Mouse (Mus musculus): ENCODE data around the gene Coro7. TPM values are rescaled to one million over a fixed set of nuclear protein-coding genes. Genes with fewer than 3 reads are reported as not detected.
A peak's percentile ranks its signal among the peaks of the same experiment; 100 is the strongest.

The Coro7 gene
- polyA plus RNA-seq, 1 experiment from 2014 or later: 22.0 TPM

GRCm38 (mm10) chr16:4607818-4608531 lies 71.6 kb downstream of the Coro7 start:
- ATAC-seq (replicated peaks; ENCODE audit: low FRiP score): peak; percentile 35
- Histone ChIP-seq H3K27ac (peak overlapping the region; percentile 93), H3K4me2 (0 out of 2 replicates have a peak overlapping the region, but pooled peaks have one; percentile 6), H3K36me3 (peaks cover 43% of the 10 kb centered on the region), H3K27me3 (no peaks in the 10 kb centered on the region), H3K4me1 (peaks cover 62% of the 10 kb centered on the region), H3K9me3 (replicated peaks) (no peaks in the 10 kb centered on the region), H3K4me3 (replicated peaks) (no peak overlapping the region), H3K9ac (0 out of 2 replicates have a peak overlapping the region, but pooled peaks have one; percentile 14)
- WGBS: 32% methylated on average over 9 of the region's 9 CpGs

GRCm38 (mm10) chr16:4606431-4607084 lies 73.0 kb downstream of the Coro7 start:
- no peaks in the 10 kb centered on the region for H3K27me3 ChIP-seq
- no peak for ATAC-seq (replicated peaks; ENCODE audit: low FRiP score)
- peak overlapping the region; percentile 93 for H3K27ac ChIP-seq
- H3K4me2 ChIP-seq: 0 out of 2 replicates have a peak overlapping the region, but pooled peaks have one; percentile 39
- H3K9me3 ChIP-seq (replicated peaks): no peaks in the 10 kb centered on the region
- peaks cover 29% of the 10 kb centered on the region for H3K36me3 ChIP-seq
- no peak overlapping the region; the same call in 1 of the 2 replicates for H3K4me3 ChIP-seq (replicated peaks)
- 11% methylated on average over 5 of the region's 5 CpGs for WGBS
- peaks cover 76% of the 10 kb centered on the region for H3K4me1 ChIP-seq
- H3K9ac ChIP-seq: 0 out of 2 replicates have a peak overlapping the region, but pooled peaks have one; percentile 14

DNA sequence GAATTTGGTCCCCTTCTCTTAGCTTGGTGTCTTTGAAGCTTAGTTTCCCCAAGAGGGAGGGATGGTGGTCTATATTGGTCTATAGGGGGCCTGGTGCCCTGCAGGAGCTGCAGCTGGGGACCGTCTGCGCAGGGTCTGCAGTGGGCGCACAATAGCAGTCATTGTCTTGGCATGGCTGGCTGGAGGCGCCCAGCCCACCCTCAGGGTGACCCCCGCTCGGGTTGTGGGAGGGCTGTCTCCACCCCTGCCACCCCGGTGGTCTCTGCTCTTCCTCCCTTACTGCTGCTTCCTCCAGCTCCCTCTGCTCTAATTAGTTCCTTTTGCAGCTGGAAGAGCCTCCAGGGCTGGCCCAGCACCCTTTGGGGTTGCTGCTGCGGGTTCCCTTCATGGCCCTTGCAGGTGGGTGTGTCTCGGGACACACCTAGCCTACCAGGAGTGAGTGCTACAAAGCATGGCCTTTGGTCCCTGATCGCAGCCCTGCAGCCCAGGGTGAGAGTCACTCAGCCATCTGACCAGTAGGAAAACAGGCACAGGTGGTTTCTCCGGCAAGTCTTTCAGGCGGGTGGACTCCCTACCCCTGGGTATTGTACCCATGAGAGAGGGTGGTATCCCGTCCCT lies 74.0 kb downstream of the Coro7 start:
- H3K4me1 ChIP-seq: peaks cover 86% of the 10 kb centered on the region
- peak overlapping the region; percentile 93 for H3K27ac ChIP-seq
- no peak for ATAC-seq (replicated peaks; ENCODE audit: low FRiP score)
- H3K9me3 ChIP-seq (replicated peaks): no peaks in the 10 kb centered on the region
- no peak overlapping the region for H3K9ac ChIP-seq
- no peaks in the 10 kb centered on the region for H3K27me3 ChIP-seq
- WGBS: 50% methylated on average over 13 of the region's 13 CpGs
- peak overlapping the region; percentile 39 for H3K4me2 ChIP-seq
- peaks cover 19% of the 10 kb centered on the region for H3K36me3 ChIP-seq
- H3K4me3 ChIP-seq (replicated peaks): no peak overlapping the region

DNA sequence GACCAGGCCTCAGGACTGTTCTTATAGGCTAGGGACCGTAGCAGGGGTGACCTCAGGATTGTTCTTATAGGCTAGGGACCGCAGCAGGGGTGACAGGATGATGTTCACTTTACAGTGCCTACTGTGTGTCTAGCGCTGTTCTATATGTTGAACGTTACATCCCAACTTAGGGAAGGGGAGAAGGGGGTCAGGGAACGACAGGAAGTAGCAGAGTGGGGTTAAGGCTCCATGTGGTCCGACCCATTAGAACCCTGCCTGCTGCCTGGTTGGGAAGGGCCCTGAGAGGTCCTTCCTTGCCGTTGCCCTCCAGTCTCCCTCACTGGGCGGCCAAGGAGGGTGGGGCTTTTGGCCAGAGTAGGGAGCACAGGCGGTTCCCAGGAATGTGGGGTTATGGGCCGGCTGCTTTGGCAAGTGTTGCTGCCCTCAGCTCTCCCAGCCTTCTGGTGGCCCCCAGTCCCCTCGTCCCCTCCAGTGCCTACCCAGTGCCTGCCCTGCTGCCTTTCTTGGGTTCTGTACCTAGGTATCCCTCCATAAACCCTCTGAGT lies 75.2 kb downstream of the Coro7 start:
- Histone ChIP-seq H3K9ac (peak overlapping the region; percentile 11; the same call in 1 of the 2 replicates), H3K4me2 (peak overlapping the region; percentile 24; the same call in 1 of the 2 replicates), H3K4me1 (peaks cover 96% of the 10 kb centered on the region), H3K36me3 (peaks cover 7% of the 10 kb centered on the region; the same call in 1 of the 2 replicates), H3K27ac (peak overlapping the region; percentile 93), H3K27me3 (no peaks in the 10 kb centered on the region), H3K9me3 (replicated peaks) (no peaks in the 10 kb centered on the region), H3K4me3 (replicated peaks) (no peak overlapping the region)
- 57% methylated on average over 11 of the region's 11 CpGs for WGBS
- ATAC-seq (replicated peaks; ENCODE audit: low FRiP score): no peak

GRCm38 (mm10) chr16:4603453-4603837 lies 76.1 kb downstream of the Coro7 start:
- peak overlapping the region; percentile 93 for H3K27ac ChIP-seq
- H3K36me3 ChIP-seq: no peaks in the 10 kb centered on the region
- H3K4me2 ChIP-seq: peak overlapping the region; percentile 24; the same call in 1 of the 2 replicates
- no peak for ATAC-seq (replicated peaks; ENCODE audit: low FRiP score)
- peak overlapping the region; percentile 11; the same call in 1 of the 2 replicates for H3K9ac ChIP-seq
- H3K4me3 ChIP-seq (replicated peaks): no peak overlapping the region
- H3K9me3 ChIP-seq (replicated peaks): no peaks in the 10 kb centered on the region
- H3K4me1 ChIP-seq: peaks cover 100% of the 10 kb centered on the region
- H3K27me3 ChIP-seq: no peaks in the 10 kb centered on the region
- 31% methylated on average over 1 of the region's 1 CpGs for WGBS

- H3K9me3 ChIP-seq (replicated peaks): no peaks in the 10 kb centered on the region
- no peak overlapping the region for H3K4me3 ChIP-seq (replicated peaks)
- peak overlapping the region; percentile 24 for H3K4me2 ChIP-seq
- H3K27ac ChIP-seq: peak overlapping the region; percentile 93
- H3K4me1 ChIP-seq: peaks cover 100% of the 10 kb centered on the region
- H3K36me3 ChIP-seq: no peaks in the 10 kb centered on the region
- 15% methylated on average over 7 of the region's 7 CpGs for WGBS
- peak overlapping the region; percentile 27; the same call in 1 of the 2 replicates for H3K9ac ChIP-seq
- H3K27me3 ChIP-seq: no peaks in the 10 kb centered on the region
- peak; percentile 64 for ATAC-seq (replicated peaks; ENCODE audit: low FRiP score)
These were observed 76.7 kb downstream of the Coro7 start for GRCm38 (mm10) chr16:4602766-4603452.

DNA sequence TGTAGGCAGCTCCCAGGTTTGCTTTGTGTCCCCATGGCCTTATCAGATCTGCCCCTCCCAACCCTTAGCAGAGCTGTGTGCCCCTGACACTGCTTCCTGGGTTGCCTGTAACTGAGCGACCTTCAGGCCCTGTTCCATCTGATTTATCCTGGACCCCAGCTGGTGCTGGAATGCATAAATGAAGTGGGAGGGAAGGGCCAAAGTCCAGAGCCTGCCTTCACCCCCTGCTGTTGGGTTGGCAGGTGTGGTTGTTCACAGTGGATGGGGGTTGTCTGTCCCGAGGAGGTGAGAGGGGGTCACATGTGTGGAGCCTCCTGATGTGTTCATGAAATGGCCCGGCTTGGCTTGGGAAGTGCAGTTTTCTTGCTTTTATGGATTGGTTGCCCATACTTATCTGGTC lies 77.4 kb downstream of the Coro7 start:
- H3K9ac ChIP-seq: 0 out of 2 replicates have a peak overlapping the region, but pooled peaks have one; percentile 16
- peaks cover 100% of the 10 kb centered on the region for H3K4me1 ChIP-seq
- WGBS: 15% methylated on average over 3 of the region's 3 CpGs
- no peaks in the 10 kb centered on the region for H3K36me3 ChIP-seq
- peak; percentile 45 for ATAC-seq (replicated peaks; ENCODE audit: low FRiP score)
- H3K4me2 ChIP-seq: peak overlapping the region; percentile 24
- peak overlapping the region; percentile 93 for H3K27ac ChIP-seq
- no peak overlapping the region for H3K4me3 ChIP-seq (replicated peaks)
- no peaks in the 10 kb centered on the region for H3K9me3 ChIP-seq (replicated peaks)
- no peaks in the 10 kb centered on the region for H3K27me3 ChIP-seq

DNA sequence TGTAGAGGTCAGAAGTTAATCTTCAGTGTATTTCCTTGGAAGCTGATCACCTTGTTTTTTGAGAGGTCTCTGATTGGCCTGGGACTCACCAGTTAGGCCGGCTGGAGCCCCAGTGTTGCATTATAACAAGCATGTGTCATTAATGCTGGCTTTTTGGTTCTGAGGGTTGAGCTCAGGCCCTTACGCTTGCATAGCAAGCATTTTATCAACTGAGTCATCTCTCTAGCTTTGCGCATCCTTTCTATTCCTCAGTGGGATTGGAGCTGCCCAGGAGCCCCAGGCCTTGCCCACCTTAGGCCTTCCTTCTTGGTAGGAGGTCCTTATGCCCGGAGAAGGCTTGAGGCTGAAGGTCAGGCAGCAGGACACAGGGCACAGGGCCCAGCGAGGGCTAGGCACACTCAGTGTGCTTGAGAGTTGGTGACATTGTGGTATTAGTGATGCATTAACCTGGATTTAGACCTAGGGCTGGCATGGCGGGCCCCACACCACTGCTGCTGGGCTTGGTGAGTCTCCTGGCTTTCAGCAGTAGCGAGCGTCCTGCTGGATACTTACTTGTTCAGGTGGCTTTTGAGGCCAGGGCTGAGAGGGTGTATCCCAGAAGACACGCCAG lies 78.8 kb downstream of the Coro7 start:
- peak overlapping the region; percentile 8; the same call in 1 of the 2 replicates for H3K9ac ChIP-seq
- H3K27me3 ChIP-seq: no peaks in the 10 kb centered on the region
- H3K4me1 ChIP-seq: peaks cover 100% of the 10 kb centered on the region
- H3K27ac ChIP-seq: peak overlapping the region; percentile 93
- 69% methylated on average over 9 of the region's 9 CpGs for WGBS
- H3K4me2 ChIP-seq: 0 out of 2 replicates have a peak overlapping the region, but pooled peaks have one; percentile 4
- no peaks in the 10 kb centered on the region for H3K36me3 ChIP-seq
- H3K9me3 ChIP-seq (replicated peaks): no peaks in the 10 kb centered on the region
- no peak for ATAC-seq (replicated peaks; ENCODE audit: low FRiP score)
- no peak overlapping the region for H3K4me3 ChIP-seq (replicated peaks)

DNA sequence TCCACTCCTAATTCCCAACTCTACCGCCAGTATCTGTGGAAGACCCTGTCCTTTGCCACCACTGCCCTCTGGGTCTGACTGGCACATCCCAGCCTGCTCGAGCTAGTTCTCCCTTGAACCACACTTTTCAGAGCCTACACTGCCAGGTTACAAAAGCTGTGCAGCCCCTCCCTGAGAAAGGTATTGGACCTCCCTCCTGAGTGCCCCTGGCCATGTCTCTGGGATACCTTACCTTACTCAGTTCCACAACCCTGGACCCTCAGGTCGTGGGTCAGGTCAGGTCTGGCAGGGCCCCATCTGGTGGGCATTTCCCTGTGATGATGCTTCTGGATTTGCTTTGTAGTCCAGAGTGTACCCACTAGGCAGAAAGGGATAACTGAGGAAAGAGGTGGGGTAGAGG lies 80.0 kb downstream of the Coro7 start:
- peaks cover 93% of the 10 kb centered on the region for H3K4me1 ChIP-seq
- 79% methylated on average over 3 of the region's 3 CpGs for WGBS
- no peak overlapping the region for H3K4me3 ChIP-seq (replicated peaks)
- no peak for ATAC-seq (replicated peaks; ENCODE audit: low FRiP score)
- no peaks in the 10 kb centered on the region for H3K36me3 ChIP-seq
- H3K27ac ChIP-seq: peak overlapping the region; percentile 93
- H3K4me2 ChIP-seq: no peak overlapping the region
- no peaks in the 10 kb centered on the region for H3K9me3 ChIP-seq (replicated peaks)
- no peak overlapping the region for H3K9ac ChIP-seq
- no peaks in the 10 kb centered on the region for H3K27me3 ChIP-seq

- Histone ChIP-seq H3K27me3 (no peaks in the 10 kb centered on the region), H3K27ac (peak overlapping the region; percentile 93), H3K9ac (peak overlapping the region; percentile 12; the same call in 1 of the 2 replicates), H3K4me3 (replicated peaks) (no peak overlapping the region; the same call in 1 of the 2 replicates), H3K9me3 (replicated peaks) (no peaks in the 10 kb centered on the region), H3K36me3 (no peaks in the 10 kb centered on the region), H3K4me1 (peaks cover 88% of the 10 kb centered on the region), H3K4me2 (peak overlapping the region; percentile 88)
- WGBS: 24% methylated on average over 6 of the region's 6 CpGs
- no peak for ATAC-seq (replicated peaks; ENCODE audit: low FRiP score)
These were observed 80.6 kb downstream of the Coro7 start for GRCm38 (mm10) chr16:4598891-4599543.

All from kidney, embryonic 15.5 days (tissue).